Mouse (Mus musculus): ENCODE data around the gene Nt5dc2. TPM values are rescaled to one million over a fixed set of nuclear protein-coding genes. Genes with fewer than 3 reads are reported as not detected.
A peak's percentile ranks its signal among the peaks of the same experiment; 100 is the strongest.

Gene Nt5dc2
- total RNA-seq, 1 experiment, result 155 TPM

- Histone ChIP-seq H3K4me1 (ENCODE audit: control insufficient read depth in 2 of 2, insufficient read depth in 2 of 2, low read length in 2 of 2, poor library complexity in 1 of 2) (peaks cover 5 to 16% of the 10 kb centered on the region in 2 experiments; a peak in 3 of 4 replicates), H3K27ac (ENCODE audit: insufficient read depth, low read depth, low read length, poor library complexity, severe bottlenecking) (0 out of 2 replicates have a peak within 1 kb of the TSS, but pooled peaks have one; percentile 10), H3K9ac (ENCODE audit: insufficient read depth, low read depth, low read length, poor library complexity, severe bottlenecking) (peak within 1 kb of the TSS; percentile 87), H3K36me3 (ENCODE audit: control insufficient read depth, insufficient read depth, low read length, poor library complexity, severe bottlenecking) (peaks cover 2% of the 10 kb centered on the region; the same call in 1 of the 2 replicates), H3K4me3 (ENCODE audit: insufficient read depth in 1 of 2, low read depth in 1 of 2, low read length in 2 of 2, poor library complexity in 1 of 2, severe bottlenecking in 1 of 2) (peak within 1 kb of the TSS; percentile 87 to 92), H3K9me3 (ENCODE audit: control insufficient read depth, insufficient read depth, low read depth, low read length) (no peaks in the 10 kb centered on the region)
- TF ChIP-seq HCFC1 (IDR thresholded peaks at IDR 0.05; ENCODE audit: borderline replicate concordance, insufficient read depth, low read length) (no peak), ZC3H11A (IDR thresholded peaks at IDR 0.05; ENCODE audit: borderline replicate concordance, low read depth, low read length) (no peak), CHD2 (IDR thresholded peaks at IDR 0.05; ENCODE audit: low read depth, low read length) (no peak), MAFK (IDR thresholded peaks at IDR 0.05; ENCODE audit: insufficient read depth, low read depth, low read length) (no peak), ZNF384 (IDR thresholded peaks at IDR 0.05; ENCODE audit: low read depth, low read length) (no peak)
- in situ Hi-C loops (cut with MboI; ENCODE audit: low sequenced_read_pairs in 2 of 2, unreplicated experiment in 2 of 2), result no loop called here
- peak; percentile 98 for DNase-seq (ENCODE audit: low read depth, low spot score)
Measured at GRCm38 (mm10) chr14:31128826-31129219, 2.0 kb upstream of the Nt5dc2 start, which contains the start of gene Smim4. Gene Smim4 (minus strand): TSS chr14:31128956.

- no peak for TF ChIP-seq HCFC1 (IDR thresholded peaks at IDR 0.05; ENCODE audit: borderline replicate concordance, insufficient read depth, low read length)
- no peak for TF ChIP-seq CHD2 (IDR thresholded peaks at IDR 0.05; ENCODE audit: low read depth, low read length)
- TF ChIP-seq MAFK (IDR thresholded peaks at IDR 0.05; ENCODE audit: insufficient read depth, low read depth, low read length), result peak; percentile 44; the same call in 1 of the 2 replicates
- TF ChIP-seq ZC3H11A (IDR thresholded peaks at IDR 0.05; ENCODE audit: borderline replicate concordance, low read depth, low read length), result no peak
- no peak for TF ChIP-seq ZNF384 (IDR thresholded peaks at IDR 0.05; ENCODE audit: low read depth, low read length)
Measured at GRCm38 (mm10) chr14:31129326-31130235, 1.3 kb upstream of the Nt5dc2 start.

DNA sequence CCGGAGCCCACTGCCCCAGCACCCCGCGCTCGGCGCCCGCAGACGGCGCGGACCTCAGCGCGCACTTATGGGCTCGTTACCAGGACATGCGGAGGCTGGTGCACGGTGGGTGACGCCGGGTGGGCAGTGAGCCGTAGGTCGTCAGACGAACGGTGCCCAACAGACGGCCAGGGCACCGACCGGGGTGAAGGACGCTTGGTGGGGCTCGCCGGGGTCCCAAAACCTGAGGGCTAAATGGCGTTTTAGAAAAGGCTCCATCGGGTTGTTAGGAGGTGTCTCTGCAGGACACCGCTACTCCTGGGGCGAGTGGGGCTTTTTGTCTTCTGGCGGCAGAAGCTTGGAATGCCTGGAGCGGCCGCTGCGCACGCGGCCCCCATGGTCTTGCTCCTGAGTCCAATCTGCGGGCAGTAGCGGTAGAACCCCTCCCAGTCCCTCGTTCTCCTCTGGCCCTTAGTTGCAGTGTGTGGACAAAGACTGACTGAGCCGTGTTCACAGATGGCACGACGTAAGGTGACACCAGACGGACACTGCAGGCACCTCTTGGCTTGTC lies 494 bp downstream of the Nt5dc2 start:
- Histone ChIP-seq H3K27ac (ENCODE audit: insufficient read depth, low read depth, low read length, poor library complexity, severe bottlenecking) (no peak overlapping the region), H3K9me3 (ENCODE audit: control insufficient read depth, insufficient read depth, low read depth, low read length) (no peaks in the 10 kb centered on the region), H3K9ac (ENCODE audit: insufficient read depth, low read depth, low read length, poor library complexity, severe bottlenecking) (peak overlapping the region; percentile 85), H3K4me3 (ENCODE audit: insufficient read depth in 1 of 2, low read depth in 1 of 2, low read length in 2 of 2, poor library complexity in 1 of 2, severe bottlenecking in 1 of 2) (peak overlapping the region; percentile 89 to 93), H3K4me1 (ENCODE audit: control insufficient read depth in 2 of 2, insufficient read depth in 2 of 2, low read length in 2 of 2, poor library complexity in 1 of 2) (peaks cover 5 to 14% of the 10 kb centered on the region in 2 experiments; a peak in 3 of 4 replicates), H3K36me3 (ENCODE audit: control insufficient read depth, insufficient read depth, low read length, poor library complexity, severe bottlenecking) (peaks cover 19% of the 10 kb centered on the region)
- in situ Hi-C loops (cut with MboI; ENCODE audit: low sequenced_read_pairs in 2 of 2, unreplicated experiment in 2 of 2), result no loop called here
- TF ChIP-seq CHD2 (IDR thresholded peaks at IDR 0.05; ENCODE audit: low read depth, low read length) (no peak), HCFC1 (IDR thresholded peaks at IDR 0.05; ENCODE audit: borderline replicate concordance, insufficient read depth, low read length) (no peak), ZNF384 (IDR thresholded peaks at IDR 0.05; ENCODE audit: low read depth, low read length) (no peak)
- no peak for DNase-seq (ENCODE audit: low read depth, low spot score)

More at GRCm38 (mm10) chr14:31129326-31130235, 1.3 kb upstream of the Nt5dc2 start:
- no peaks in the 10 kb centered on the region for H3K9me3 ChIP-seq (ENCODE audit: control insufficient read depth, insufficient read depth, low read depth, low read length)
- H3K4me3 ChIP-seq (ENCODE audit: insufficient read depth in 1 of 2, low read depth in 1 of 2, low read length in 2 of 2, poor library complexity in 1 of 2, severe bottlenecking in 1 of 2), result peak overlapping the region in 1 of 2 experiments; percentile 57; a peak in 3 of 4 replicates
- peaks cover 4% of the 10 kb centered on the region; the same call in 1 of the 2 replicates for H3K36me3 ChIP-seq (ENCODE audit: control insufficient read depth, insufficient read depth, low read length, poor library complexity, severe bottlenecking)
- peak overlapping the region; percentile 43; the same call in 1 of the 2 replicates for H3K9ac ChIP-seq (ENCODE audit: insufficient read depth, low read depth, low read length, poor library complexity, severe bottlenecking)
- peaks cover 5 to 16% of the 10 kb centered on the region in 2 experiments; a peak in 3 of 4 replicates for H3K4me1 ChIP-seq (ENCODE audit: control insufficient read depth in 2 of 2, insufficient read depth in 2 of 2, low read length in 2 of 2, poor library complexity in 1 of 2)
- H3K27ac ChIP-seq (ENCODE audit: insufficient read depth, low read depth, low read length, poor library complexity, severe bottlenecking), result no peak overlapping the region
- no peak for DNase-seq (ENCODE audit: low read depth, low spot score)
- in situ Hi-C loops (cut with MboI; ENCODE audit: low sequenced_read_pairs in 2 of 2, unreplicated experiment in 2 of 2), result no loop called here

DNA sequence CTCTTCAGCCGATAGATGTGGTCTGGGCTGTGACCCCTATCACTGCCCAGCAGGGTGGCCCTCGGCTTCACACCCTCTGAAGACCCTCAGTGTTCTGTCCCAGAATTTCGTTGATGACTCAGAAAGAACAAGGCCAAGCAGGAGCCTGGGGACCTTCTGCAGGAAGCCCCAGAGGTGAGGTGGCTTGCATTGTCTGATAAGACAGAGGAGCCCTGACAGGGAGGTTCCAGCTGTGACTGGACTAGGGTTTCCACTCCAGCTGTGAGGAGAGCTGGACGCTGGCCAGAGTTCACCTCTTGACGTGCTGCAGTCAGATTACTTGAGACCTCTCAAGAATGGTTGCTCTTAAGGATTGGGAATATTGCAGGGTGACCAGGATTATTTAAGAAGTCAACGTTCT lies 1.2 kb downstream of the Nt5dc2 start:
- H3K9ac ChIP-seq (ENCODE audit: insufficient read depth, low read depth, low read length, poor library complexity, severe bottlenecking), result no peak overlapping the region
- in situ Hi-C loops (cut with MboI; ENCODE audit: low sequenced_read_pairs in 2 of 2, unreplicated experiment in 2 of 2), result no loop called here
- peaks cover 7 to 16% of the 10 kb centered on the region in 2 experiments for H3K4me1 ChIP-seq (ENCODE audit: control insufficient read depth in 2 of 2, insufficient read depth in 2 of 2, low read length in 2 of 2, poor library complexity in 1 of 2)
- H3K27ac ChIP-seq (ENCODE audit: insufficient read depth, low read depth, low read length, poor library complexity, severe bottlenecking), result no peak overlapping the region
- H3K36me3 ChIP-seq (ENCODE audit: control insufficient read depth, insufficient read depth, low read length, poor library complexity, severe bottlenecking), result peaks cover 26% of the 10 kb centered on the region
- no peak for DNase-seq (ENCODE audit: low read depth, low spot score)
- peak overlapping the region; percentile 89 to 93 for H3K4me3 ChIP-seq (ENCODE audit: insufficient read depth in 1 of 2, low read depth in 1 of 2, low read length in 2 of 2, poor library complexity in 1 of 2, severe bottlenecking in 1 of 2)
- TF ChIP-seq ZNF384 (IDR thresholded peaks at IDR 0.05; ENCODE audit: low read depth, low read length), result no peak
- H3K9me3 ChIP-seq (ENCODE audit: control insufficient read depth, insufficient read depth, low read depth, low read length), result no peaks in the 10 kb centered on the region
